Mouse (Mus musculus): ENCODE data around the gene Sept7. TPM values are rescaled to one million over a fixed set of nuclear protein-coding genes. Genes with fewer than 3 reads are reported as not detected.
"Not testable (repeated sequence)": the region's sequence is repeated elsewhere in the genome, so short reads cannot be mapped to it uniquely, and the experiment has no call there.

The Sept7 gene
- polyA plus RNA-seq, 1 experiment from 2014 or later: 390 TPM

GRCm38 (mm10) chr9:25224959-25225358 is 27.3 kb upstream of the Sept7 start:
- no peaks in the 10 kb centered on the region for H3K27me3 ChIP-seq (ENCODE audit: control insufficient read depth, insufficient read depth, low read length)
- H3K4me2 ChIP-seq (ENCODE audit: low read depth, low read length): no peak overlapping the region
- H3K4me1 ChIP-seq (ENCODE audit: control insufficient read depth, insufficient read depth, low read length): no peaks in the 10 kb centered on the region
- H3K4me3 ChIP-seq (ENCODE audit: low read depth, low read length): no peak overlapping the region
- H3K36me3 ChIP-seq (replicated peaks; ENCODE audit: control insufficient read depth, insufficient read depth, low read depth, low read length): no peaks in the 10 kb centered on the region
- no peak overlapping the region for H3K27ac ChIP-seq (replicated peaks; ENCODE audit: low read depth, low read length)
- WGBS: 86% methylated on average over 4 of the region's 4 CpGs
- no peaks in the 10 kb centered on the region for H3K9me3 ChIP-seq (replicated peaks; ENCODE audit: control insufficient read depth, low read length)
- DNase-seq (ENCODE audit: low spot score): no peak
- H3K9ac ChIP-seq (replicated peaks; ENCODE audit: low read length): no peak overlapping the region
- no peak for ATAC-seq (replicated peaks; ENCODE audit: insufficient number of reproducible peaks, low FRiP score, low TSS enrichment, low read depth)

- ATAC-seq (replicated peaks; ENCODE audit: insufficient number of reproducible peaks, low FRiP score, low TSS enrichment, low read depth): no peak
- WGBS: 89% methylated on average over 6 of the region's 6 CpGs
- Histone ChIP-seq H3K36me3 (replicated peaks; ENCODE audit: control insufficient read depth, insufficient read depth, low read depth, low read length) (no peaks in the 10 kb centered on the region), H3K4me2 (ENCODE audit: low read depth, low read length) (no peak overlapping the region), H3K4me3 (ENCODE audit: low read depth, low read length) (no peak overlapping the region), H3K27ac (replicated peaks; ENCODE audit: low read depth, low read length) (no peak overlapping the region), H3K9ac (replicated peaks; ENCODE audit: low read length) (no peak overlapping the region), H3K9me3 (replicated peaks; ENCODE audit: control insufficient read depth, low read length) (no peaks in the 10 kb centered on the region), H3K4me1 (ENCODE audit: control insufficient read depth, insufficient read depth, low read length) (no peaks in the 10 kb centered on the region), H3K27me3 (ENCODE audit: control insufficient read depth, insufficient read depth, low read length) (no peaks in the 10 kb centered on the region)
- no peak for DNase-seq (ENCODE audit: low spot score)
Measured at GRCm38 (mm10) chr9:25229740-25230139, 22.5 kb upstream of the Sept7 start.

- Histone ChIP-seq H3K36me3 (replicated peaks; ENCODE audit: control insufficient read depth, insufficient read depth, low read depth, low read length) (no peaks in the 10 kb centered on the region), H3K9me3 (replicated peaks; ENCODE audit: control insufficient read depth, low read length) (no peaks in the 10 kb centered on the region), H3K4me3 (ENCODE audit: low read depth, low read length) (no peak overlapping the region), H3K9ac (replicated peaks; ENCODE audit: low read length) (no peak overlapping the region), H3K27ac (replicated peaks; ENCODE audit: low read depth, low read length) (no peak overlapping the region), H3K4me1 (ENCODE audit: control insufficient read depth, insufficient read depth, low read length) (no peaks in the 10 kb centered on the region), H3K27me3 (ENCODE audit: control insufficient read depth, insufficient read depth, low read length) (no peaks in the 10 kb centered on the region), H3K4me2 (ENCODE audit: low read depth, low read length) (no peak overlapping the region)
- DNase-seq (ENCODE audit: low spot score): no peak
- ATAC-seq (replicated peaks; ENCODE audit: insufficient number of reproducible peaks, low FRiP score, low TSS enrichment, low read depth): no peak
- WGBS: 86% methylated on average over 10 of the region's 10 CpGs
Measured at GRCm38 (mm10) chr9:25230213-25231039, 21.8 kb upstream of the Sept7 start.

- H3K9me3 ChIP-seq (replicated peaks; ENCODE audit: control insufficient read depth, low read length): no peaks in the 10 kb centered on the region
- WGBS: 62% methylated on average over 3 of the region's 3 CpGs
- no peaks in the 10 kb centered on the region for H3K27me3 ChIP-seq (ENCODE audit: control insufficient read depth, insufficient read depth, low read length)
- H3K36me3 ChIP-seq (replicated peaks; ENCODE audit: control insufficient read depth, insufficient read depth, low read depth, low read length): no peaks in the 10 kb centered on the region
- H3K4me2 ChIP-seq (ENCODE audit: low read depth, low read length): no peak overlapping the region
- ATAC-seq (replicated peaks; ENCODE audit: insufficient number of reproducible peaks, low FRiP score, low TSS enrichment, low read depth) (no peak), DNase-seq (ENCODE audit: low spot score) (no peak)
- H3K4me3 ChIP-seq (ENCODE audit: low read depth, low read length): no peak overlapping the region
- H3K9ac ChIP-seq (replicated peaks; ENCODE audit: low read length): no peak overlapping the region
- no peaks in the 10 kb centered on the region for H3K4me1 ChIP-seq (ENCODE audit: control insufficient read depth, insufficient read depth, low read length)
- H3K27ac ChIP-seq (replicated peaks; ENCODE audit: low read depth, low read length): no peak overlapping the region
Measured at GRCm38 (mm10) chr9:25241065-25241464, 11.2 kb upstream of the Sept7 start.

GRCm38 (mm10) chr9:25241783-25242182 is 10.5 kb upstream of the Sept7 start:
- H3K9me3 ChIP-seq (replicated peaks; ENCODE audit: control insufficient read depth, low read length); H3K36me3 ChIP-seq (replicated peaks; ENCODE audit: control insufficient read depth, insufficient read depth, low read depth, low read length); DNase-seq (ENCODE audit: low spot score); H3K4me1 ChIP-seq (ENCODE audit: control insufficient read depth, insufficient read depth, low read length); H3K27ac ChIP-seq (replicated peaks; ENCODE audit: low read depth, low read length); H3K4me2 ChIP-seq (ENCODE audit: low read depth, low read length); ATAC-seq (replicated peaks; ENCODE audit: insufficient number of reproducible peaks, low FRiP score, low TSS enrichment, low read depth); H3K9ac ChIP-seq (replicated peaks; ENCODE audit: low read length); H3K27me3 ChIP-seq (ENCODE audit: control insufficient read depth, insufficient read depth, low read length); H3K4me3 ChIP-seq (ENCODE audit: low read depth, low read length): not testable (repeated sequence)
- WGBS: 89% methylated on average over 5 of the region's 5 CpGs

- H3K27ac ChIP-seq (replicated peaks; ENCODE audit: low read depth, low read length): no peak overlapping the region
- H3K27me3 ChIP-seq (ENCODE audit: control insufficient read depth, insufficient read depth, low read length): no peaks in the 10 kb centered on the region
- no peak for DNase-seq (ENCODE audit: low spot score)
- no peaks in the 10 kb centered on the region for H3K4me1 ChIP-seq (ENCODE audit: control insufficient read depth, insufficient read depth, low read length)
- no peak overlapping the region for H3K4me3 ChIP-seq (ENCODE audit: low read depth, low read length)
- H3K9me3 ChIP-seq (replicated peaks; ENCODE audit: control insufficient read depth, low read length): no peaks in the 10 kb centered on the region
- WGBS: 92% methylated on average over 3 of the region's 3 CpGs
- no peaks in the 10 kb centered on the region for H3K36me3 ChIP-seq (replicated peaks; ENCODE audit: control insufficient read depth, insufficient read depth, low read depth, low read length)
- no peak overlapping the region for H3K9ac ChIP-seq (replicated peaks; ENCODE audit: low read length)
- H3K4me2 ChIP-seq (ENCODE audit: low read depth, low read length): no peak overlapping the region
- no peak for ATAC-seq (replicated peaks; ENCODE audit: insufficient number of reproducible peaks, low FRiP score, low TSS enrichment, low read depth)
Measured at GRCm38 (mm10) chr9:25242266-25242665, 10.0 kb upstream of the Sept7 start.

GRCm38 (mm10) chr9:25243926-25244657 is 8.1 kb upstream of the Sept7 start:
- 64% methylated on average over 4 of the region's 4 CpGs for WGBS
- DNase-seq (ENCODE audit: low spot score): no peak

GRCm38 (mm10) chr9:25245125-25245524 is 7.1 kb upstream of the Sept7 start:
- no peaks in the 10 kb centered on the region for H3K27me3 ChIP-seq (ENCODE audit: control insufficient read depth, insufficient read depth, low read length)
- no peak overlapping the region for H3K4me2 ChIP-seq (ENCODE audit: low read depth, low read length)
- H3K4me1 ChIP-seq (ENCODE audit: control insufficient read depth, insufficient read depth, low read length): no peaks in the 10 kb centered on the region
- ATAC-seq (replicated peaks; ENCODE audit: insufficient number of reproducible peaks, low FRiP score, low TSS enrichment, low read depth) (no peak), DNase-seq (ENCODE audit: low spot score) (no peak)
- no peaks in the 10 kb centered on the region for H3K36me3 ChIP-seq (replicated peaks; ENCODE audit: control insufficient read depth, insufficient read depth, low read depth, low read length)
- no peak overlapping the region for H3K27ac ChIP-seq (replicated peaks; ENCODE audit: low read depth, low read length)
- H3K9me3 ChIP-seq (replicated peaks; ENCODE audit: control insufficient read depth, low read length): no peaks in the 10 kb centered on the region
- H3K4me3 ChIP-seq (ENCODE audit: low read depth, low read length): no peak overlapping the region
- 82% methylated on average over 4 of the region's 4 CpGs for WGBS
- H3K9ac ChIP-seq (replicated peaks; ENCODE audit: low read length): no peak overlapping the region

More at GRCm38 (mm10) chr9:25243926-25244657, 8.1 kb upstream of the Sept7 start:
- H3K9ac ChIP-seq (replicated peaks; ENCODE audit: low read length): no peak overlapping the region
- H3K4me1 ChIP-seq (ENCODE audit: control insufficient read depth, insufficient read depth, low read length): no peaks in the 10 kb centered on the region
- no peak overlapping the region for H3K4me3 ChIP-seq (ENCODE audit: low read depth, low read length)
- no peak overlapping the region for H3K27ac ChIP-seq (replicated peaks; ENCODE audit: low read depth, low read length)
- ATAC-seq (replicated peaks; ENCODE audit: insufficient number of reproducible peaks, low FRiP score, low TSS enrichment, low read depth): no peak
- H3K36me3 ChIP-seq (replicated peaks; ENCODE audit: control insufficient read depth, insufficient read depth, low read depth, low read length): no peaks in the 10 kb centered on the region
- H3K4me2 ChIP-seq (ENCODE audit: low read depth, low read length): no peak overlapping the region
- H3K27me3 ChIP-seq (ENCODE audit: control insufficient read depth, insufficient read depth, low read length): no peaks in the 10 kb centered on the region
- H3K9me3 ChIP-seq (replicated peaks; ENCODE audit: control insufficient read depth, low read length): no peaks in the 10 kb centered on the region
